Comparison of ENCODE assay signal across 1 mouse cellular context in genomic region chr13:58537916-58538233, GRCm38 (mm10).
TF ChIP-seq lines count a peak whose summit lies in the region.

No protein-coding gene starts in this region.

TF ChIP-seq in MEL, 35 proteins besides CTCF, POLR2A, EP300 and RAD21 (continued from another document):
- TF ChIP-seq SIN3A (IDR thresholded peaks at IDR 0.05; ENCODE audit: low read length) = peak; percentile 65
- TF ChIP-seq TBP (IDR thresholded peaks at IDR 0.05; ENCODE audit: low read depth, low read length) = peak; percentile 88
- no peak for TF ChIP-seq RCOR1 (IDR thresholded peaks at IDR 0.05; ENCODE audit: low read depth, low read length)
- TF ChIP-seq ETS1 (IDR thresholded peaks at IDR 0.05; ENCODE audit: low read depth, low read length) = peak; percentile 78
- TF ChIP-seq CHD2 (IDR thresholded peaks at IDR 0.05; ENCODE audit: low read length) = no peak; the same call in 1 of the 2 replicates
- TF ChIP-seq POLR2AphosphoS5 (IDR thresholded peaks at IDR 0.05; ENCODE audit: borderline replicate concordance, low read depth, low read length) = no peak
- TF ChIP-seq NRF1 (IDR thresholded peaks at IDR 0.05; ENCODE audit: insufficient read depth, low read depth, low read length, poor library complexity, severe bottlenecking) = no peak
- TF ChIP-seq NELFE (IDR thresholded peaks at IDR 0.05; ENCODE audit: low read depth, low read length) = peak; percentile 83
- no peak for TF ChIP-seq MAFK (IDR thresholded peaks at IDR 0.05; ENCODE audit: borderline replicate concordance, low read depth, low read length)
TF ChIP-seq in MEL: peak in this region for 15.
